Mouse (Mus musculus): ENCODE measurements around the gene Ybx2.
A peak's percentile ranks its signal among the peaks of the same experiment; 100 is the strongest.
"Not testable (repeated sequence)": the region's sequence is repeated elsewhere in the genome, so short reads cannot be mapped to it uniquely, and the experiment has no call there.

Ybx2 gene

DNA sequence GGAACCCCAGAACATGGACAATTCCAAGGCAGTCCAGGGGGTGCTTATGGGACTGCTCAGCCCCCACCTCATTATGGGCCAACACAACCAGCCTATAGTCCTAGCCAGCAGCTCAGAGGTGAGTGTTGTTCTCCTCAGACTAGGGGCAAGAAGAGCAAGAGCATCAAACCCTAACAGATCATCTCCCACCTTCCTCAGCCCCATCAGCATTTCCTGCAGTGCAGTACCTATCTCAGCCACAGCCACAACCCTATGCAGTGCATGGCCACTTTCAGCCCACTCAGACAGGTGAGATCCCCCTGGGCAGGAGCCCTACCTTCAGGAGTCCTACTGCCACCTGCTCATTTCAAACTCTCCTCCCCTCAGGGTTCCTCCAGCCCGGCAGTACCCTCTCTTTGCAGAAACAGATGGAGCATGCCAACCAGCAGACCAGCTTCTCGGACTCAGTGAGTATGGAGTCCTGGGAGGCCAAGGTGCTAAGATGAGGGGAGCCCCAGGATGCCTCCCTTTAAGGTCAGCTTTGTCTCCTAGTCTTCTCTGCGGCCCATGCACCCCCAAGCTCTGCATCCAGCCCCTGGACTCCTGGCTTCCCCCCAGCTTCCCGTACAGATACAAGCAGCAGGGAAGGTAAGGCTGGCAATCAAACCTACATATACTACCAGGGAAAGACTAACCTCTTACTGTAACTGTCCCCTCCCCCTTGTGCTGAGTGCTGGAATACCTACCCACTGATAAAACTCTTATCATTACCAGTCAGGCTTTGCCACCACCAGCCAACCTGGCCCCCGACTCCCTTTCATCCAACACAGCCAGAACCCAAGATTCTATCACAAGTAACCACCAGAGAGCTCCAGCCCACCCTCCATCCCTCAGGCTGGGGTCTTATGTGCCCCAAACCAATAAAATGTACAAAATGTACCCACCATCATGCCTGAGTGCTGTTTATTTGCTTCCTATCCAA is 19.6 kb upstream of the Ybx2 start:
- DNase-seq, result no peak

DNA sequence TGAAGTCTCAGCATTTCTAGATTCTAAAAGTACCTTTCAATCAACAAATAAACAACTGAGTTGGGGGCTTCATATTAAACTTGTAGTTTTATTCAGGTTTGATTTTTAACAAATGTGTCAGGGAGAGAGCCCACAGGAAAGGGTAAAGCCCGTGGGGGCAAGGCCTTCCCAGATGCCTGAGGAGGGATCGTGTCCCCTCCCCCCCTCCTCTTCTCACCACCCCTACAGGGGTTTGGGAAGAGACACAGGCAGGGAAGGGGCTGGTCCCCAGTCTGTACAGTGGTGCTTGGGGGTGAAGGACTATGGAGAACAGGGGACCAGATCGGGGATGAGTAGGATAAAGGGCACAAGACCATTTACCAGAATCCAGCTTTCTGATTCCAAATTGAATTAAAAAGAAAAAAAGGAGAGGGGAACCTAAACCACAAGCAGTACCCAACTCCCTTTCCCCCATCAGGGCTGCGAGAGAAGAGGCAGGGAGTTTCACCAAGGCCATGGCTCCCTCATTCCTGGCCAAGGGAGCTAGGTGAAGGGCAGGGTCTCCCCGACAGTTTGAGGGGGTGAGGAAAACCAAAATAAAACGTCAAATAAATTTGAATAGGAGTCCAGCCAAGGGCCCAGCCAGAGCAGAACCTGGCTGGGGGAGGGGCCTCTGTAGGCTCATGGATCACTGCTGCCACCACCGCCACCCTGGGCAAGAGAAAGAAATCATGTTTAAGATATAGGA is 18.8 kb upstream of the Ybx2 start:
- DNase-seq, result not testable (repeated sequence)

- no peak for DNase-seq
Measured at GRCm38 (mm10) chr11:69917379-69917948, 18.1 kb upstream of the Ybx2 start.

DNA sequence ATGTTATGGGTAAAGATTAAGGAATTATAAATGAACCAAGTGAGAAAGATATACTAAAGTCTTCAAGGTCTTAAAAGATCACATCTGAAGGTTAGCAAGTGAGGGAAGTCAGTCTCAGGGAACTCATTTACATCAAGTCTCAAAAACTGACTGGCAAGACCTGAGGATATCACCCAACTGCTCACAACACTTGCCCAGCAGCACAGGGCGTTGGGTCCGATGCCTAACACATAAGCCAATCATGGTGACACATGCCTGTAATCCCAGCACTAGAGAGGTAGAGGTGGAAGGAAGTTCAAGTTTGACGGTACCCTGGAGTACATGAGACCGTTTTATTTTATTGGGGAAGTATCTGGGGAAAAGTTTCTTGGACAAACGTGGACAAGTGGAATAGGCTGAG is 17.5 kb upstream of the Ybx2 start:
- no peak for DNase-seq

GRCm38 (mm10) chr11:69919053-69919452 is 16.5 kb upstream of the Ybx2 start:
- no peak for DNase-seq

DNA sequence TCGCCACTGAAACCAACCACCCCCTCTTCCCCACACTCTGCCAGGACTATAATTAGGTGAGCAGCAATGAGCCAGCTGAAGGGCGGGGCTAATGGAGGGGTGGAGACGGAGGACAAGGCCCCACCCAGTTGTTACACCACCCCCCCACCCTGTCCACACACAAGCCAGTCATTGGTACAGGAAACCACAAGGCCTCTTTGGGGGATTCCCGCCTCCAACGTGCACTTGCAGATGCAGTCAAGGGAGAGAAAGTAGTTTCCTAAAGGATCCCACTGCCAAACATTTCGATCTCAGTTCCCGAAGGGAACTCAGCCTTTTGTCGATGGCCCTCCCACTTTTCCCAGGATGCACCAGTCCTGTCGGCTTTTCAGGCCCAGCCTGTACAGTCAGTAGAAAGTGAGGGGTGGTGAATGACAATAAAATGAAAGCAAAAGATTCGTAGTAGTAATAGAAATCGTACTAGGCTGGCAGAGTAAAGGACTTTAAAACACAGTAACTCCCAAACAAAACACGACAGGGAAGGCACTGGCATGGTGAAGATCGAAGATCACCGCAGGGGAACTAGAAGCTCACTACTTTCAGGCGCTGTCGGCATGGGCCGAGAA is 15.8 kb upstream of the Ybx2 start:
- peak; percentile 38 for DNase-seq

DNA sequence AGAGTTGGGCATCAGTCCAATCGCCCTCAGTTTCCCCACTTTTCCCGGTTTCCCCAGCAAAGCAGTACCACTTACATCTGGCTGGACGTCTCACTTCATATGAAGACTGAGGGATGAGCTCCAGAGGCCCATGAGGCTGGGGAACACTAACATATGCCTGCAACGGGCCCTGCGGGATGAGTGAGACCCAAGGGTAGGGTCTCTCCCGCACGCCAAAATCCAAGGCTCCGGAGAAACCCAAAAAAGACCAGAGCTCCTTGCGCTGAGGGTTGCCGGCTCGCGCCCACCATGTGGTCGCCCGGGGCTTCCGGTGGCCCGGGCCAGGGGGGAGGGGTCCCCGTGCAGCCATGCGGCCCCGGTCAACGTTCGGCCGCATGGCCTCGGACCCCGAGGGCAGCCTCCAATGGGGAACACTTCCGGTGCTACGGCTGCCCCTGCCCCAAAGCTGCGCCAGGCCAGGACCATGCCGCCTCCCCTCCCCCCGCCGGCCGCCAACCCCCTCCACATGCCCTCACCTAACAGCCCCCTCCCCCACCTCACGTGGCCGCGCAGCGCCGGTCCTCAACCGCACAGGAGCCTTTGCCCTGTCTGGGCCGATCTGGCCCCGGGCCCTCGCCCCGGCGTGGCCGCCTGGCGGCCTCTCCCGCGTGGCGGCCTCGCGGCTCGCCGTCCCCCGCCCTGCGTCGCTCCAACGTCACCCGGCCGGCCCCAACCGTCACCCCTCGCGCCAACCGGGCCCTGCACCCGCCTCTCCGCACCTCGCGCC is 15.1 kb upstream of the Ybx2 start:
- no peak for DNase-seq

DNA sequence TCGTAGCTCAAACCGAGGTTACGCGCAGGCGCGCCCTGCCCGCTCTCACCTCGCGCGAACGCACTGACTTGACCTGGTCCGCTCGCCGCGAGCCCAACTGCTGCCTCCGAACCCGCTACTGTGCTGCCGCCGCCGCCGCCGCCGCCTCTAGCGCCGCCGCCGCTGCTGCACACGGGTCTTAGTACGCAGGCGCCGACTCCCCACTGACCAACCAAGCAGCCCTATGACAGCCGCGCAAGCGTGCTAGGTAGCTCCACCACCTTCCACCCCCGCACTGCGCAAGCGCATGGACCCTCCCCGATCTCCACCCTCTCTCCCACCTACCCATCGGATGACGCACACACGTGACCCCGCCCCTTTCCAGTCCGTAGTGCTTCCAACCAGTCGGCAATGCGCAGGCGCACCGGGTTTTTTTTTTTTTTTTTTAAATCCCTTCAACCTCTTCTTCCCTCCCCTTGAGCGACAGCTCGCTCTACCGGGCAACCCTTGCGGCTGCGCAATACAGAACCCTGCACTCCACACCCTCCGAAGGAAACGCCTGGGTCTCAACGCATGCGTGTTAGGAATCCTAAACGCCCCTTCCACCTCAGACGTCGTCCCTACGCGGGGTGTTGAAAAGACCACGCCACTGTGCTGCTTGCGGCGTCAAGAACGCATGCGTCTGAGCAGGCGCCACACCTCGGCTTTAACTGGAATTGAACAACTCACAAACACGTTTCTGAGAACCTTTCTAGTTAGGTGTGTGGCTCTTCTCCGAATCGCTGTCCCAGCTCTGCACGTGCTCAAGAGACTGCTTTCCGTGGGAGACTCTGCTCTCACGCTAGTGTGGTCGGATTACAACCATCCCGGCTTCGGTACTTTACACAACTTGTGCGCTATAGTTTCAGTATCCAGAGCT is 14.2 kb upstream of the Ybx2 start, which contains the start of gene Eif5a:
TSS of gene Eif5a (minus strand) at position 845 of the 898 bp plus-strand sequence.
- peak; percentile 100 for DNase-seq

GRCm38 (mm10) chr11:69922012-69922756 is 13.4 kb upstream of the Ybx2 start:
- DNase-seq, result no peak

DNA sequence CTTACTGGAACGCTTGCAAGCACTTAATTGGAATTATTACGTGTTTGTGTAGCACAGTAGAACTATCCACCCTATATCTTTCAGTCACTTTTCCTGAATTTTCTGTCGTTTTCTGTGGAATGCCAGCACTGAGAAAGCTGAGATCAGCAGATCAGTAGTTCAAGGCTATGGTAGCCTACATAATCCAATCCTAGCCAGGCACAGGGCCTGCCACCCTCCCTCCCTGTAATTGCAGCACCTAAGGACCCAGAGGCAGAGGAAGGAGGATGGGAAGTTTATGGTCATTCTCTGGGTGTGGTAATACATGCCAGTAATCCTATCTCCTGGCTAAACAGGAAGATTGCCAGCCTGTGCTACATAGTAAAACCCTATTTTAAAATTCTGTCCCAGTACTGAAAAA is 12.8 kb upstream of the Ybx2 start:
- DNase-seq, result no peak

GRCm38 (mm10) chr11:69927501-69927900 is 8.1 kb upstream of the Ybx2 start:
- no peak for DNase-seq

GRCm38 (mm10) chr11:69929712-69930111 is 5.9 kb upstream of the Ybx2 start:
- no peak for DNase-seq

GRCm38 (mm10) chr11:69930176-69930575 is 5.4 kb upstream of the Ybx2 start:
- DNase-seq, result not testable (repeated sequence)

DNA sequence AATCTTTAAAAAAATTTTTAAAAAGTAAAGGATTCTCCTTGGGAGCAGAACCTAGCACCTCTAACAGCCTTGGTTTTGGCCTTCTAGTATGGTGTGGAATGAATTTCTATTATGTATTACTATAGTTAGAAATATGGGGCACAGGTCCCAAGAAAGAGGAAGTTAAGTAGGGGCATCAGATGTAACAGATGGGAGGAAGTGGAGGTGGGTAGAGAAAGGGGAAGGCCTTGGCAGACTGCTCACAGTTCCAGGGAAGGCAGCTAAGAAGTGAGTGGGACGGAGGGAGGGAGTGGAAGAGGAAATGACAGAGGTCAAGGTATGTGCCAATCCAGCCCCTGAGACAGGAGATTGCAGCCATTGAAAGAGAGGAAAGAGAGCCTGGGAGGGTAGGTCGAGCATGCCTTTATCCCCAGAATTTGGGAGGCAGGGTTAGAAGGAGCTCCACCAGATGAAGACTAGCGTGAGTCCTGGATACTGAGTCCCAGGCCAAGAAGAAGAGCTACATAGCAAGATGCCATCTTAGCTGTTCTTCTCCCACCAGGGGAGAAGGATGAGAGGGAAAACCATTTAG is 4.5 kb upstream of the Ybx2 start:
- no peak for DNase-seq

DNA sequence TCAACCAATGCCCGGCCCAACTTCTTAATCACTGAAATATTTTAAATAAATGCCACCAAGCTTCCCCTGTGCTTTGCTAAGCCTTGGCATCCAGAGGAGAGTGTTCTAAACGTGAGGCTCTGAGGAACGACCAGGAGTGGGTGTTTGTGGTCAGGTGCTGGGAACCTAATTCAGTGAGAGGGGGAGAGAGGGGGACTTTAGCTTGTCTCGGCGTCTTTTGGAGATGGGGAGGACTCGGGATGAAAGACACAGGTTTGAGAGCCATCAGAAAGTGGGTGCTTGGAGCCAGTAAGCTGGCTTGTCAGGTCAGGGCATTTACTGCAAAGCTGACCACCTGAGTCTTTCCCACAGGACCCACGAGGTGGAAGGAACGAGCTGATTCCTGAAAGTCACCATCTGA is 3.8 kb upstream of the Ybx2 start:
- DNase-seq, result no peak

GRCm38 (mm10) chr11:69932254-69932653 is 3.3 kb upstream of the Ybx2 start:
- DNase-seq, result no peak

DNA sequence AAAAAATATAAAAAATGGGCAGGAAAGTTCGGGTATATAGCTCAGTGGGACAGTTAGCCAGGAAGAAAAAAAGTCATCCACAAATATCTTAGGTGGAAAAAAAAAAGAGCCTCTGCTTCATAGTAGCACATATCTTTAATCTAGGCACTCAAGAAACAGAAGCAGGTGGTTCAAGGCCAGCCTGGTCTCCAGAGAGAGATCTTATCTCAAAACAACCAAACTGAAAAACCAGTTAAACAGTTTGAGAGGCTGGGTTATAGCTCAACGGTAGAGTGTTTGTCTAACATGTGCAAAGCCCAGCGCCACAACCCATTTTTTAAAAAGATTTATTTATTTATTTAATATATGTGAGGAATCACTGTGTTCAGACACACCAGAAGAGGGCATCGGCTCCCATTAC is 2.5 kb upstream of the Ybx2 start:
- no peak for DNase-seq

- peak; percentile 83 for DNase-seq
Measured at GRCm38 (mm10) chr11:69934169-69934568, 1.4 kb upstream of the Ybx2 start.

GRCm38 (mm10) chr11:69934681-69935080 is 915 bp upstream of the Ybx2 start:
- no peak for DNase-seq

DNA sequence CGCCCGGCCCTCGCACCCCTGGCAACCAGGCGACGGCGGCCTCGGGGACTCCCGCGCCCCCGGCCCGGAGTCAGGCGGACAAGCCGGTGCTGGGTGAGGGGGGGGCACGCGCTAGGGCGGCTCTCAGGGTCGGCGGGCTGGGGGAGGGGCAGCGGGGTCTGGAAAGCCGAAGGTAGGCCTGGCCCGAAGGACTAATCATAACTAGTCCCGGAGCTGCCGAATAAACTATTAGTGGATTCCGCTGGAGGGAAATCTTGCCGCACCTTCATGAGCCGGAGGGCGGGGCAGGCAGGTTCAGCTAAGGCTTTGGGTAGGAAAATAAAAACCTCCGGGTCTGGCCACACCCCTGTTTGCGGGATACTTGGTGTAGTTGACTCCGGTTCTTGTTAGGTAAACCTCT is 560 bp downstream of the Ybx2 start:
- no peak for DNase-seq
